Mouse (Mus musculus): Measurements from ENCODE around the gene Ddx27. TPM values are rescaled to one million over a fixed set of nuclear protein-coding genes. Genes with fewer than 3 reads are reported as not detected.
A peak's percentile ranks its signal among the peaks of the same experiment; 100 is the strongest.

Ddx27 gene
- total RNA-seq, 2 experiments from 2014 or later, result 9.3 to 10.1 TPM

DNA sequence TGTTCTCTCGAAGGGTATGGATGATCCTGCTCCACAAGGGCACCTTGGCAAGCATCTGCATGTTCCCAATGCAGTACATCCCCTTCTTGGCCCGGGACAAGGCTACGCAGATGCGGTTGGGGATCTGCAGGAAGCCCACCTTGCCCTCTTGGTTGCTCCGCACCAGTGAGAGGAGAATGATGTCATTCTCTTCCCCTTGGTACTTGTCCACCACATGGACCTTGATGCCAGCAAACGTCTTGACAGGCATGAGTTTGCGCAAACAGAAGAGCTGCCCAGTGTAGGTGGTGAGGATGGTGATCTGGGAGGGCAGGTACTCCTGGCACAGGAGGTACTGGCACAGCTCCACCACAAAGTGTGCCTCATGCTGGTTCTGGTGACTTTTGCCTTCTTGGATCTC, 23.7 kb downstream of the Ddx27 start:
- TF ChIP-seq CTCF (IDR thresholded peaks at IDR 0.05), result no peak
- Histone ChIP-seq H3K4me3 (no peak overlapping the region), H3K27ac (no peak overlapping the region)
- no peak for DNase-seq
- intact Hi-C loops (cut with DNase I), result no loop called here

DNA sequence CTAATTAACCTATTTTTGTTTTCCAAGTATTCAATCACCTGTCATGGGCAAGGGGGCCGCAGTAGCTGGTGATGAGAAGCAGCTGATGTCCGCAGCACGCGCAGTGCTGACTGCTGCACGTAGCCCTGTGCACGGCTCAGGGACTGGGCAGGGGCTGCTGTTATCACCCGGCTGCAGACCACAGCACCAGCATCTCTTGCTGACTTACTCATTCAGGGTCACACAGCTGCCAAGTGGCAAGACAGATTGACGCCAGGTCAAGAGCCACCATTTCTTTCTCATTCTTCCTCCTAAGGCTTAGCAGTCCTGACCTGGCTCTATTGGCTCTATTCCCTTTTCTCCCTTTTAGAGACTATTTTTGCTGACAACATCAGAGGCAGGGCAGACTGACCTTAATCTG, 24.4 kb downstream of the Ddx27 start:
- no peak for TF ChIP-seq CTCF (IDR thresholded peaks at IDR 0.05)
- intact Hi-C loops (cut with DNase I), result no loop called here
- no peak for DNase-seq
- Histone ChIP-seq H3K27ac (no peak overlapping the region), H3K4me3 (no peak overlapping the region)

DNA sequence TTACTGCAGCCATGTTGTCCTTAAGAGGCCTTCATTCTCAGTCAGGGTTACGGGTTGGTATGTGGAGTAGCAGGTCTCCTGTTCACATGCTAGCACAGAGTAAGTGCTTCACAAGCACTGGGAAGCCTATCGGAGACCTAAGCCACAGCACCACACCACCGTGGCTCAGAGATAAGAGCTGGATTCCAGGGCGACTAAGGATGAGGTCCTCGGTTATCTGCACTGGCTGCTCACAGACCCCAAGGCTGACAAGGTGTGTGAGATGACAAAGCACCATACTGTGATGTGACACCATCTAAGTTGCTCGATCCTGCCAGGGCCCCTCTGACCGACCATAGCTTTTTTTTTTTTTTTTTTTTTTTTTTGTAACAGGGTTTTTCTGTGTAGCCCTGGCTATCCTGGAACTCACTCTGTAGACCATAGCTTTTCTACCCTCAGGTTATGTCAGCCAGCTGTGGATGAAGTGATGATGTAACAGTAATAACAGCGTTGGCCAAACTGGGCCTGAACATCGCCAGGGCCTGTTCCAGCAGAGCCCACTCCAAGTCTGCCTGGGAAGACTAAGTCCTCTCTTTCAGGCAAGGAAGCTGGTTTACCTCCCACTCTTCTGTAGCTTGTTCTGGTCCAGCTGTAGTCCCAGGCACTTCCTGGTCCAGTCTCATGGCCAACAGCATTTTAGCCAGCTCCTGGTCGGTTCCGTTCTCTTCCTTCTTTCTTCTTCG, 28.6 kb downstream of the Ddx27 start:
- no peak for DNase-seq
- no peak for TF ChIP-seq CTCF (IDR thresholded peaks at IDR 0.05)
- H3K4me3 ChIP-seq, result no peak overlapping the region
- intact Hi-C loops (cut with DNase I), result no loop called here
- H3K27ac ChIP-seq, result no peak overlapping the region

DNA sequence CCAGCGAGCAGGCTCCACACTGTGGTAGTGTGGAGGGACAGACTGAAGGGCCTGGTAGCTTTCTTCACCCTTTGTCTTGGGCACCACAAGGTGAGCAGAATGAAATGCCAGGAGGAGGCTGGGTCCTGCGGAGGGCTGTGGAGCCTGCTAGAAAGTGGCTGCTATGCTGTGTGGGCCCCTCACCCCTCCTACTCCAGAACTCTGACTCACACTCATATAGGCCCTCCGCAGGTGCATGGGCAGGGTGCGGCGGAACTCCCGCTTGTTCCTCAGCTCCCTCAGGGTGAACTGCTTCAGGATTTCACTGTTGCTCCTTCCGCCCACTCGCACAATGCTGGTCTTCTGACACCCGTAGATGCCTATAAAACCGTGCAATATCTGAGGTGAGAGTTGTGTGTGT, 33.2 kb downstream of the Ddx27 start:
- DNase-seq, result no peak
- Histone ChIP-seq H3K4me3 (no peak overlapping the region), H3K27ac (no peak overlapping the region)
- intact Hi-C loops (cut with DNase I), result no loop called here
- no peak for TF ChIP-seq CTCF (IDR thresholded peaks at IDR 0.05)

DNA sequence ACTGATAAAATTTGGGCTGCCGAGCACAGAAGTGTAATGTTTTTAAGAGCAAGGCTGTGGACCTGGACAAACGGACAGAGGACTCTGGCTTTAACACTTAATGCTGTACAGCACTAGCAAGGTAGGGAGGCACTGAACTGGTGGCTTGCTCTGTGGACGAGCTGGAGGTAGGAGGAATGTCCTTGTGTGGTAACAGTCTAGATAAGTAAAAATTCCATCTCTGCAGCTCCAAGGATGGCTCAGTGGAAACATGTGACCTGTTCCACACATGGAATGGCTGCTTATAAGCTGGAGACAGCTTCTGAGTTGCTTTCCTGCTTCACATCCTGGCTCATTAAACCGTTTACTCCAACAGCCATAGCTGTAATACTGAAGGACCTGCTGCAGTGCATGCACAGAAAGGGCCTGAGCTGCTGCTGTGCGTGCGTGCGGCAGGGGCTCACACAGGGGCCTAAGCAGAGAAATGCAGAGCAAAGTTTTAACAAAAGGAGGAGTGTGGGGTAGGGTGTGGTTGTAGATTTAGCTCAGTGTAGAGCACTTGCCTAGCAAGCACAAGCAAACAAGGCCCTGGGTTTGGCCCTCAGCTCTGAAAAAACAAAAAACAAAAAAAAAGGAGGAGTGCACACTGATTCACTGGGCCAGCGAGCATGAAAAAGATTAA, 33.8 kb downstream of the Ddx27 start:
- TF ChIP-seq CTCF (IDR thresholded peaks at IDR 0.05), result no peak
- H3K27ac ChIP-seq, result no peak overlapping the region
- no peak for DNase-seq
- no peak overlapping the region for H3K4me3 ChIP-seq
- intact Hi-C loops (cut with DNase I), result no loop called here

DNA sequence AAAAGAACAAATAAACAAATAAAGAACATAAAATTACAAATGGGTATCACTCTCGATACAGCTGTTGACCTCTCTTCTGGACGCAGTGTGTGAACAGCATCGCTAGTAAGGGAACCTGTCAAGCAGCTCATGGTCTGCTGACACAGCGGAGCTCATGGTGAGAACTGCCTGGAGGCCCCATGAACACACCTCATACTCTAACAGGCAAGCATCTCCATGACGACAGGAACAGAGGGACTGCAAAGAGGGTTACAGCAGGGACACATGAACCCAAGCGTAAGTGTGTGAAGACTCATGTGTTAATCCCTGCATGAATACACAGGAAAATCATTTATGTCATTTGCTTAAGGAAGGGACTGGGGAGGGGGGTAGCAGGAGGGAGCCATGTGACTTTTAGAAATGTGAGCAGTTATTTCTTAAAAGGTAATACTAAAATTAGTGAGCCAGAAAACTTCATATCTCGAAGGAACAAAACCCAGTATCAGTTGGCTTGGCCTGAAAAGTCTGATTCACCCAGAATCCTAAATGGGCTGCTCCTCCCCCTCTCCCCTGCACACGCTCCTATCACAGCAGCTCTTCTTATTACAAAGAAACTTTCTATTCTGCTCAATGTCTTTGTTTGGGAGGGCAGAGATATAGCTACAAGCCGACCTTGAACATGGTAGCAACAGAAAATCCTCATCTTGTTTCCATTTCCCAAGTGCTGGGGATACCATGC, 38.3 kb downstream of the Ddx27 start:
- Histone ChIP-seq H3K4me3 (no peak overlapping the region), H3K27ac (no peak overlapping the region)
- TF ChIP-seq CTCF (IDR thresholded peaks at IDR 0.05), result no peak
- intact Hi-C loops (cut with DNase I), result no loop called here
- DNase-seq, result no peak

DNA sequence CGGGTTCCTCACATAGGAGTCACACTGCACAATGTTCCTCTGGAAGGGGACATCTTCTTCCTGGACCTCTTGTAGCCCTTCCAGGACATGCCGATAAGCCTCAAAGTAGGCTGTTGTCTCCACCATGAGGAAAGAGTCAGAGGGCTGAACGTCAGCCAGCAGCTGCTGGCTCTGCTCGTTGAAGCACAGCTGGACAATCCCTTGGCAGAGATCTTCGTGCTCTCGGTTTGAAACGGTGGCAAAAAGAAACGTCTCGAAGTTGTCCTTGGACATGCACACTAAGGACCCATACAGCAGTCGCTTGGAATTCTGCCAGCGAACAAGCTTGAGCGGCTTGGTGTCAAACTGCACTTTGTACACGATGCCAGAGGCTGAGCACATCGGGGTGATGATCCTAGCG, 40.4 kb downstream of the Ddx27 start:
- no peak for TF ChIP-seq CTCF (IDR thresholded peaks at IDR 0.05)
- peak overlapping the region; percentile 18 for H3K4me3 ChIP-seq
- intact Hi-C loops (cut with DNase I), result no loop called here
- H3K27ac ChIP-seq, result peak overlapping the region; percentile 24; the same call in 1 of the 2 replicates
- peak; percentile 73 for DNase-seq

DNA sequence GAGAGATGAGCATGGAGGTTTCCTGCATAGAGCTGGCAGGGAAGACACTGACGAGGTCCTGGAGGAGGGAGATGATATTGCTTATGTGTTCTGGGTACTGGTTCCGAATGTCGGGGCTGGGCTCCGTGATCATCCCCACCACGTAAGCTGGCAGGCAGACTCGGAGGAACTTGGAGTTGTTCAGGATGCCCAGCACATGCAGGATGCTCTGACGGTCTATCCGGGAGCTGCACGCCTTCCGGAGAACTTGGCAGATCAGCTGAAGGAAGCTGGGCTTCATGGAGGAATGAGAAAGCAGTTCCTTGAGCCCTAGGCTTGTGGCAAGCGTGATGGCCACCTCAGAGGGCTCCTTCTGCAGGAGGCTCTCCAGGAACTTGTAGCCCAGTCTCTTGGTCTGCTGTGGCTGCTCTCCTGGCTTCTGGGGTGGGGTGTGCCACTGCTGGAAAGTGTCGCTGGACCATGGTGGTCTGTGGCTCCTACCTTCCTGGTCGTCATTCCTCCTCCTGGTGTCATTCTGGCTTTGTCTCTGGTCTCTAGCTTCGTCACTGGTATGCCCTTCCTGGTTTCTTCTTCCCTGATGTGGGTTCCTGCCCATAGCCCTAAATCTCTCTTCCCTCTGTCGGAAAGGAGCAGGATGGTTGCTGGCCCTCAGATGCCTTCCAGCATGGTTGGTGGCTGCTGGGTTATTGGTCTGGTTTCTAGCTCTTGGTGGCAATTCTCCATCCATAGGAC, 41.4 kb downstream of the Ddx27 start:
- DNase-seq, result no peak
- intact Hi-C loops (cut with DNase I), result no loop called here
- no peak overlapping the region for H3K27ac ChIP-seq
- H3K4me3 ChIP-seq, result no peak overlapping the region
- TF ChIP-seq CTCF (IDR thresholded peaks at IDR 0.05), result no peak

DNA sequence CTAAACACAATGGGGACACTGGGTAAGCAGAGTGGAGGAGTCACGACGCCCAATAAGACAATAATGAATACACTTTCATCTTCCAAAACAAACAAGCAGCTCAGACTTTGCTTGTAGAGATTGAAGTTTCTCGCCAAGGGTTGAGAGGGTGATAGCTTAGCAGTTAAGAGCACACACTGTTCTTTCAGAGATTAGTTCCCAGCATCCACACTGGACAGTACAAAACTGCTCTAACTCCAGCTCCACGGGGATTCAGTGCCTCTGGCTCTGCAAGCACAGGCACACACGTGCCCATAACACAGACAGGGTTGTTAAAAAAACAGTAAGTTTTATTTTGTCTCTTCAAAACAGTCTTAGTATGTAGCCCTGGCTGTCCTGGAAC, 41.9 kb downstream of the Ddx27 start:
- Histone ChIP-seq H3K27ac (no peak overlapping the region), H3K4me3 (no peak overlapping the region)
- DNase-seq, result no peak
- no peak for TF ChIP-seq CTCF (IDR thresholded peaks at IDR 0.05)
- intact Hi-C loops (cut with DNase I), result no loop called here

DNA sequence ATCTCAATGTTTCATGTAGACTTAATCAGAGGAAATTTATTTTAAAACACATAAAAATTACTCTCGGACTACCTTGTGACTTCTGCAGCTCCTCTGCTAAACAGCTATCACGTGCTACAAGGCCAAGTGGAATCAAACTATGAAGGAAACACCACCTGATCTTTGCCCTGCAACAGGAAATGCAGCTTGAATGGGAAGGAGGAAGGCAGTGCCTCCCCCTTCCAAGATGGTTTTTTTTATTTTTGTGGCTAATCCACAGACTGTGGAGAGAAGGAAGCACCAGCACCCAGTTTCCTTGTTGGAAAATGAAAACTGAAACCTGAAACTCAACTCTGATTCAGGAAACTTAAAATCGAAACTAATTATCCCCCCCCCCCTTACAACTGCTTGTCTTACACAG, 43.2 kb downstream of the Ddx27 start:
- H3K27ac ChIP-seq, result peak overlapping the region; percentile 38; the same call in 1 of the 2 replicates
- intact Hi-C loops (cut with DNase I), result no loop called here
- no peak for DNase-seq
- no peak for TF ChIP-seq CTCF (IDR thresholded peaks at IDR 0.05)
- H3K4me3 ChIP-seq, result peak overlapping the region; percentile 20

DNA sequence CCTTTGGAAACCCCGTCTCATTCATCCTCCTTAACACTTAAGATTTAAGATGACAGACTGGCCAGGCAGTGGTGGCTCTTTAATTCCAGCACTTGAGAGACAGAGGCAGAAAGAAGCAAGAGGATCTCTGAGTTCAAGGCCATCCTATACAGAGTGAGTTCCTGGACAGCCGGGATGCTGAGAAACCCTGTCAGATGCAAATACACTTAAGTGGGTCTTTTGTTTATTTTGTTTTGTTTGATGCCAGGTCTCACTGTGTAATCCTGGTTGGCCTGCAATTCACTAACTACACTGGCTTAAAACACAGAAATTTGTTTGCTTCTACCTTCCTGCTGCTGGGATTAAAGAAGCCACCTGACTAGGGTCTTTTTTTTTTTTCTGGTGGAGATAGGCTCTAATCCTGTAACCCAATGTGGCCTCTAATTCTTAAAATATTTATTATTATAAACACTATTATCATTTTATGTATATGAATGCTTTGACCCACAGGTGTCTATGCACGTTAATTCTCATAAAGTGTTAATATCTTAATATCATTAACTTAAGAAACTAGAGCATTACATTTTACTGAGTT, 43.9 kb downstream of the Ddx27 start:
- no peak for DNase-seq
- Histone ChIP-seq H3K4me3 (peak overlapping the region; percentile 20; the same call in 1 of the 2 replicates), H3K27ac (0 out of 2 replicates have a peak overlapping the region, but pooled peaks have one; percentile 16)
- intact Hi-C loops (cut with DNase I), result no loop called here
- no peak for TF ChIP-seq CTCF (IDR thresholded peaks at IDR 0.05)

DNA sequence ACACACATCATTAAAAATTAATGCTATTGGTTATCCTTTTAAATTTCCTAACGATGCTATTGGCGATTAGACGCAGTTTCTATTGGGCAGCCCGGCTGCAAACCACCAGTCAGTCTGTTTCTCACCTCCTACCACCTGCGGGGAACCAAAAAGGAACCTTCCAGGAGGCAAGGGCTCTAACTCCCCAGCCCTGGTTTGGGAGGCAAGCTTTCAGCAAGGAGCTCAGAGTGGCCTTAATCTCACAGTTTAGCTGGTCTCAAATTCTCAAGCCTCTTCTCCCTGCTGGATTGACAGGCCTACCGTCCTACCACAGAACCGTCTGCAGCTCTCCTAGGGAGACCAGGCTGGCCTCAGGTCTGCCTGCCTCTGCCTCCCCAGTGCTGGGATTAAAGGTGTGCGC, 44.5 kb downstream of the Ddx27 start:
- Histone ChIP-seq H3K4me3 (no peak overlapping the region), H3K27ac (no peak overlapping the region)
- DNase-seq, result no peak
- TF ChIP-seq CTCF (IDR thresholded peaks at IDR 0.05), result no peak
- intact Hi-C loops (cut with DNase I), result no loop called here

Data from gastrocnemius, adult 2 months (tissue).